Mouse (Mus musculus): ENCODE data around the gene Rpl5.

The Rpl5 gene

DNA sequence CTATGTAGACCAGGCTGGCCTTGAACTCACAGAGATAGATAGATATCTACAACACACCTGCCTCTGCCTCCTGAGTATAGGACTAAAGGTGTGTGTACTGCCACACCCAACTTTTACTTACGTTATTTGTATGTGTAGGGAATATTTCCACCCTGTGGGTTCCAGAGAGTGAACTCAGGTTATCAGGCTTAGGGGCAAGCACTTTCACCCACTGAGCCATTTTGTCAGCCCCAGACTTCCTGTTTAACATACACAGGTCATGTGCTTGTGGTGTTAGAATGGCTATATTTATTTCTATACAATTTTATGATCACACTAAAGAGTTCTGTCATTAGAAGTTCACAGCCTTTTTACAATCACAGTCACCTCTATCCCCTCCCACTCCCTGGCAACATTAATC lies 42.6 kb downstream of the Rpl5 start:
- no peak for DNase-seq (ENCODE audit: low read depth, low spot score)

DNA sequence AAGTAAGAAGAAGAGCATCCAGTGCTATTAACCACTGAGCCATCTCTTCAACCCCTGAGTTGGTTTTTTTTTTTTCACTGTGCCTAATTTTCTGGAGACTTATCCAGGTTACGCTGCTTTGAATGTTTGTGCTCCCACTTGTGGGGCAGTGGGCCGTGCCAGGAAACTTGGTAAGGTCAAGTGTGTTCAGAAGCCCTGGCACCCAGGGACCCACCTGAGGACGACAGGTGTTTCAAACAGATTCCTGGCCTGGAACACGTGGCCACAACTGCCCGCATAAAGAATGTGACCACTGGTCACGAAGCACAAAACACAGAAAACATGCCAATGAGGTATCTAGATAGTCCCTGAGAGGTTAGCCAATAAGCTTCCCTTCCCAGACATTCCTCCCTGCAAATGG lies 43.2 kb downstream of the Rpl5 start:
- DNase-seq (ENCODE audit: low read depth, low spot score): no peak

DNA sequence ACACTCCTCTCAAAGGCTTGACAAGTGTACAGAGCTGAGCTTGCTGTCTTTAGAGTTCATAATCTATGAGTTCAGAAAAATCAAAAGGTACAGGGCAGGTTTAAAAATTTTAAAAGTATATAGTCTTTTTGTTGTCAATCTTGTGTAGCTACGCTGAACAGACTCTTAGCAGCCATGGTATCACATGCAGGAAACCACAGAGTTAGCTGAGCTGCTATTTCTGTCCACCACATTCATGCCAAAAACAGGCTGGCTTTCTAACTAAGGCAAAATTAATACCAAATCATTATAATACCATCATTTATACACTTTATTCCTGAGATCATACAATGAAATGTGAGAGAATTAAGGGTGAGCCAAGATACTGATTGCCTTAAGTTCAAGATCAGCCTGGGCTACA lies 46.2 kb downstream of the Rpl5 start:
- no peak for DNase-seq (ENCODE audit: low read depth, low spot score)

DNA sequence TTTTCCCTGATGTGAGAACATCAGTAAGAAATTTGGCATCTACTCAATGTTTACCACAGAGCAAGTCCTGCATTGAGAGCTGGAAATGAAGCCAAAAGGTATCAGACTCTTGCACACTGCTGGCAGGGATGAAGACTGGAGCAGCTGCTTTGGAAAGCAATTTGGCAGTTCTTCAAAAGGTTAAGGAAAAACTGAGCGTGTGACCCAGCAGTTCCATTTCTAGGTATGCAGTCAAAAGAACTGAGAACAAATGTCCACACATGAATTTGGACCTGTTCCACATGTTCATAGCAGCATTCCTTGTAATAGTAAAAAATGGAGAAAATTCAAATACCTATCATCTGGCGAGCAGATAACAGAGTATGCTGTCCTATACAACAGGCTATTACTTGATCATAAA lies 47.2 kb downstream of the Rpl5 start:
- peak; percentile 89 for DNase-seq (ENCODE audit: low read depth, low spot score)

DNA sequence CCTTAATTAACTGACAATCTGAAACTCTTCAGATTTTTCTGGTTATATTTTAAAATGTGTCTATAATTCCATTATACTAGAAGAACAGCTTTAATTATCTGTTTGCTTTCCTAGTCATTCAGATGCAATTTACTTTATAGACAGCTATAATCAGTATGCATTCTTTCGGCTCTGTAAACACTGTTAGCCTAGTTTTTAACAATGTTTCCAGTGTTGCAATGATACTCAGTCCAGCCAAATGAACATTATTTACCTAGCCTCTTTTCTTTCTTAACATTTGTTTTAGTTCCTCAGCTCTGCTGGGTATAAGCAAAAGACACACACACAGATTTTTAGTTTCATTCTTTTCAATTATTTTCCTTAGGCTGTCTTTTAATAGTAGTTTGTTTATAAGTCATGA lies 48.6 kb downstream of the Rpl5 start:
- DNase-seq (ENCODE audit: low read depth, low spot score): no peak

DNA sequence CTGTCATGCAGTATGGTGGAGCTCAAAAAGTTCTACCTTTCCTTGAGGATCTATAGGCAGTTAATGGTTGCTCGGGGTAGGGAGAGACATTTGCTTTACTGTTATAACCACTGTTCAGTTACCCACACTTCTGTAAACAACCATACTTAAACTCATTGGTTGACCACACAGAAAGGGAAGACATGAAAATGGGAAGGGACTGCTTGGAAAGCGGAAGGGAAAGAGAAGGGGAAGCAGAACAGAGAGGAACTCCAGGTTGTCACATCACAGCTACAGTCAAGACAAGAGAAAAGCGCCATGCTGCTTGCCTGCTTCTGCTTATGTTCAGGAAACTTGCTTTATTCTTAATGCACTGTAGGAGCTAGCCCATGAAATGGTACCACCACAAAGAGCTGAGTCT lies 49.3 kb downstream of the Rpl5 start:
- no peak for DNase-seq (ENCODE audit: low read depth, low spot score)

DNA sequence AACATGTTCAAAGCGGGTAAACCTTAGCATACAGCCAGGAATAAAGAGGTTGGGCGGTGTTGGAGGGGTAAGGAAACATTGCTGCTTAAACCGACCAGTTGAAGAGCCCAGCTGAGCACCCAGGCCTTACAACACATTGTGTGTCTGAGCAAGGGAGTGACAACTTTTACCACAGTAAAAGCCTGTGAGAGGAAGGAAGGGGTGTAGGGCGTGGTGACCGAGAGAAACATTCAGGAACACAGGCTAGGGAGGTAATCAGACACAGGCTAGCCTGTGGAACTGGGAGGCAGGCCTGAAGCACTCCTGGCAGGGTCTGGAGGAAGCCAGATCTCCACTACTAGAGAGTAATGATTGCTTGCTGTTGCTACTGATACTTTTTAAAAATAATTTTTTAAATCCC lies 50.3 kb downstream of the Rpl5 start:
- no peak for DNase-seq (ENCODE audit: low read depth, low spot score)

Measured in skeletal muscle tissue, adult 2 months (tissue).